In genomic region chr4:127235742-127236487, GRCm38 (mm10) we compare ENCODE assay signal across 8 mouse cellular contexts. TPM values are rescaled to one million over a fixed set of nuclear protein-coding genes. Genes with fewer than 3 reads are reported as not detected.
A peak's percentile ranks its signal among the peaks of the same experiment; 100 is the strongest.
DNase-seq lines count a peak whose midpoint lies in the region; ATAC-seq and TF ChIP-seq lines count a peak whose summit lies in the region.

No protein-coding gene starts in this region.

- 0 out of 2 replicates have a peak, but pooled peaks have one; percentile 21 for TF ChIP-seq EP300 in heart, adult 2 months (IDR thresholded peaks at IDR 0.05; ENCODE audit: insufficient read depth, low read depth, low read length)

- no peaks in the 10 kb centered on the region for H3K9me3 ChIP-seq in liver, embryonic 11.5 days (ENCODE audit: control insufficient read depth, low read length)

- peak overlapping the region; percentile 98 for H3K4me2 ChIP-seq in liver, embryonic 11.5 days
- peak overlapping the region; percentile 67 for H3K4me2 ChIP-seq in myocyte (ENCODE audit: low read depth)

- H3K9ac ChIP-seq in heart, adult 2 months (ENCODE audit: low read depth, low read length): peak overlapping the region; percentile 65
- H3K9ac ChIP-seq in liver, embryonic 11.5 days (ENCODE audit: low read depth, low read length): peak overlapping the region; percentile 42

- no peaks in the 10 kb centered on the region for H3K79me2 ChIP-seq in heart, adult 2 months (replicated peaks; ENCODE audit: control insufficient read depth, insufficient read depth, low read length)
- H3K79me2 ChIP-seq in myocyte (ENCODE audit: control insufficient read depth, insufficient read depth): no peaks in the 10 kb centered on the region

- peaks cover 2% of the 10 kb centered on the region; the same call in 1 of the 2 replicates for H3K27me3 ChIP-seq in heart, adult 2 months (ENCODE audit: control insufficient read depth, insufficient read depth, low read length)
- H3K27me3 ChIP-seq in kidney, adult 2 months (replicated peaks; ENCODE audit: control insufficient read depth, insufficient read depth, low read length): peaks cover 3% of the 10 kb centered on the region; the same call in 1 of the 2 replicates
- peaks cover 25% of the 10 kb centered on the region for H3K27me3 ChIP-seq in liver, embryonic 11.5 days (replicated peaks; ENCODE audit: control insufficient read depth, insufficient read depth, low read length)
- H3K27me3 ChIP-seq in myocyte (ENCODE audit: control insufficient read depth, insufficient read depth, insufficient read length): peaks cover 27% of the 10 kb centered on the region
- H3K27me3 ChIP-seq in splenic B cell, adult 2 months (ENCODE audit: control insufficient read depth, insufficient read depth, low read length, poor library complexity, severe bottlenecking): no peaks in the 10 kb centered on the region

- peak overlapping the region; percentile 75 for H3K4me3 ChIP-seq in heart, adult 2 months
- peak overlapping the region; percentile 53 for H3K4me3 ChIP-seq in kidney, adult 2 months (ENCODE audit: insufficient read depth, low read depth, low read length)
- H3K4me3 ChIP-seq in liver, embryonic 11.5 days (ENCODE audit: low read depth, low read length): peak overlapping the region; percentile 57
- H3K4me3 ChIP-seq in myocyte: no peak overlapping the region

- peak overlapping the region; percentile 21; the same call in 1 of the 2 replicates for H3K27ac ChIP-seq in heart, adult 2 months
- H3K27ac ChIP-seq in kidney, adult 2 months (ENCODE audit: insufficient read depth, low read depth, low read length): no peak overlapping the region
- no peak overlapping the region for H3K27ac ChIP-seq in liver, embryonic 11.5 days (ENCODE audit: low read depth, low read length)

- WGBS in heart, adult 2 months: under 1% methylated on average over 60 of the region's 67 CpGs
- 1% methylated on average over 67 of the region's 67 CpGs for WGBS in kidney, adult 2 months
- under 1% methylated on average over 66 of the region's 67 CpGs for WGBS in liver, embryonic 11.5 days

- TF ChIP-seq CTCF in heart, adult 2 months (IDR thresholded peaks at IDR 0.05): peak; percentile 71
- TF ChIP-seq CTCF in kidney, adult 2 months (conservative IDR thresholded peaks at IDR 0.05; ENCODE audit: insufficient read depth, insufficient read length, low read depth, low read length): peak; percentile 66

- no peaks in the 10 kb centered on the region for H3K4me1 ChIP-seq in heart, adult 2 months (ENCODE audit: control insufficient read depth, insufficient read depth, low read length)
- H3K4me1 ChIP-seq in kidney, adult 2 months (ENCODE audit: control insufficient read depth, insufficient read depth, low read length): no peaks in the 10 kb centered on the region
- 0 out of 2 replicates have a peak, but pooled peaks cover 6% of the 10 kb centered on the region for H3K4me1 ChIP-seq in liver, embryonic 11.5 days (replicated peaks; ENCODE audit: control insufficient read depth, insufficient read depth, low read length)

- peak; percentile 75 for ATAC-seq in liver, embryonic 11.5 days (replicated peaks; ENCODE audit: low FRiP score)

- intact Hi-C loops in heart, adult 2 months (cut with DNase I): loop anchor here (1.0 kb wide), 1 partner anchor 83 kb away; no protein-coding TSS in a partner anchor

- no peaks in the 10 kb centered on the region for H3K36me3 ChIP-seq in heart, adult 2 months (ENCODE audit: control insufficient read depth, insufficient read depth, low read length)
- H3K36me3 ChIP-seq in kidney, adult 2 months (ENCODE audit: control insufficient read depth, insufficient read depth, low read length): no peaks in the 10 kb centered on the region
- H3K36me3 ChIP-seq in liver, embryonic 11.5 days (ENCODE audit: control insufficient read depth, insufficient read depth, low read length): no peaks in the 10 kb centered on the region
- no peaks in the 10 kb centered on the region for H3K36me3 ChIP-seq in myocyte (ENCODE audit: control insufficient read depth, insufficient read depth)
- H3K36me3 ChIP-seq in splenic B cell, adult 2 months (ENCODE audit: control insufficient read depth, insufficient read depth, low read length, poor library complexity, severe bottlenecking): no peaks in the 10 kb centered on the region

- TF ChIP-seq POLR2A in heart, adult 2 months (IDR thresholded peaks at IDR 0.05; ENCODE audit: insufficient read depth, low read depth, low read length): no peak
- TF ChIP-seq POLR2A in kidney, adult 2 months (IDR thresholded peaks at IDR 0.05; ENCODE audit: low read depth, low read length): no peak
- no peak for TF ChIP-seq POLR2A in myocyte (IDR thresholded peaks at IDR 0.05; ENCODE audit: insufficient read length, low read depth)

- peak; percentile 58 for DNase-seq in 416B (ENCODE audit: low read depth)
- peak; percentile 91 for DNase-seq in adrenal gland, postnatal 14 days
- peak; percentile 91 for DNase-seq in embryo, embryonic 9.5 days (ENCODE audit: extremely low spot score)
- peak; percentile 85 to 91 for DNase-seq in heart, adult 2 months
- DNase-seq in kidney, adult 2 months: peak; percentile 89
- DNase-seq in liver, embryonic 11.5 days (ENCODE audit: low spot score): peak; percentile 86
- peak; percentile 92 for DNase-seq in splenic B cell, adult 2 months (ENCODE audit: low read depth, low spot score)

- H3ac ChIP-seq in myocyte (ENCODE audit: control insufficient read depth, insufficient read length): peak overlapping the region; percentile 1

TF ChIP-seq in myocyte, 11 proteins besides CTCF, POLR2A, EP300 and RAD21:
- TF ChIP-seq MYOD1 (IDR thresholded peaks at IDR 0.05; ENCODE audit: control insufficient read depth in 1 of 3, insufficient read length in 2 of 3, low read depth in 2 of 3): no peak
- TF ChIP-seq SRF (IDR thresholded peaks at IDR 0.05; ENCODE audit: control insufficient read depth, insufficient read length, low read depth): no peak
- no peak for TF ChIP-seq TCF12 (IDR thresholded peaks at IDR 0.05; ENCODE audit: insufficient read depth, poor library complexity, severe bottlenecking)
- TF ChIP-seq USF1 (IDR thresholded peaks at IDR 0.05; ENCODE audit: low read depth): no peak
- no peak for TF ChIP-seq REST (IDR thresholded peaks at IDR 0.05; ENCODE audit: insufficient read depth, insufficient read length)
- no peak for TF ChIP-seq POLR2AphosphoS2 (IDR thresholded peaks at IDR 0.05; ENCODE audit: insufficient read length, low read depth)
- no peak for TF ChIP-seq TCF3 (IDR thresholded peaks at IDR 0.05; ENCODE audit: insufficient read length, low read depth)
- no peak for TF ChIP-seq E2F4 (IDR thresholded peaks at IDR 0.05; ENCODE audit: insufficient read depth)
- no peak for TF ChIP-seq MAX (IDR thresholded peaks at IDR 0.05; ENCODE audit: low read depth)
- no peak for TF ChIP-seq CEBPB (IDR thresholded peaks at IDR 0.05; ENCODE audit: insufficient read depth, poor library complexity, severe bottlenecking)
- no peak for TF ChIP-seq MYOG (IDR thresholded peaks at IDR 0.05; ENCODE audit: control insufficient read depth in 1 of 3, insufficient read depth in 1 of 3, insufficient read length in 2 of 3, low read depth in 2 of 3)

RNA-seq across cellular contexts. Expression of gene Smim12, which starts 7.7 kb away (rescaled TPM):
- 36.3 and 44.5 TPM in 2 replicates for total RNA-seq in adrenal gland, postnatal 14 days (2021)
- 10 to 100 TPM; 50.3 to 51.6 TPM for total RNA-seq in heart, adult 2 months (2021)
- polyA plus RNA-seq in heart, adult 2 months (2012; rRNA removed): 43.3 and 47.7 TPM in 2 replicates
- polyA plus RNA-seq in kidney, adult 2 months (2012; rRNA removed): 48.8 and 49.9 TPM in 2 replicates
- 56.5 and 56.9 TPM in 2 replicates for polyA plus RNA-seq in liver, embryonic 11.5 days (2014; fragmentation: Nextera tagmentation; extraction: Ambion mirVana)
- 64.4 TPM for polyA plus RNA-seq in myocyte (2012; fragmentation: generic; extraction: Trizol)
